Mouse (Mus musculus): ENCODE measurements around the gene Traf2.
A peak's percentile ranks its signal among the peaks of the same experiment; 100 is the strongest.
"Not testable (repeated sequence)": the region's sequence is repeated elsewhere in the genome, so short reads cannot be mapped to it uniquely, and the experiment has no call there.

Gene Traf2

DNA sequence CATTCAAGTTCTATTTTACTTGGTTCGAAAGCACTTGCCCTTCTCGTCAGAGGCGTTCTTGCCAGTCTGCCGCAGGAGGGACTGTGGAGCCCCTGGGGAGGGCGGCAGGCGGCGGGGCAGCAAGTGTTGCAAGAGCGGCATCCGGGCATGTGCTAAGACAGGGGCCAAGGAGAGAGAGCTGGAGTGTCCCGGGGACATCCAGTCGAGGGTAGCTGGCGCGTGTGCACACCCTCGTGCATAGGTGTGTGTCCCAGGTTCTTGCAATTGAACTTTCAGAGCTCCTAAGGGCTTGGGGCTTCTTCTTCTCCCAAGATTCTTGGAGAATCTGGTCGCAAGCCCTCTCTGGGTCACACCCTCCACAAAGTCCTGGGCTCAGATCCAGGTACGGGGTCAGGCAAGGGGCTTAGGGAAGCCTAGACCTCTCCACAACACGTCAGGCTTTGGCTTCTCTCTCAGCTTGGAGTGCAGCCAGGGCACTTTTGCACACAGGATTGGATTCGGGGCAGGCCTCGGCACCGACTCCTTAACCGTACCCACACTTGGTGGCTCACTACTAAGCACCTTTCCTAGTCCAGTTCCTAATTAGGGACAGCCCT, 28.8 kb upstream of the Traf2 start:
- DNase-seq (ENCODE audit: low spot score in 2 of 2), result peak in 1 of 2 experiments; percentile 37

GRCm38 (mm10) chr2:25574579-25575431, 28.1 kb upstream of the Traf2 start, which contains the start of the genes Mamdc4 and Phpt1:
TSS of gene Mamdc4 (minus strand) at chr2:25574845.
TSS of gene Phpt1 (minus strand) at chr2:25575224.
- peak; percentile 94 to 98 for DNase-seq (ENCODE audit: low spot score in 2 of 2)

- DNase-seq (ENCODE audit: low spot score in 2 of 2), result no peak
Observed at GRCm38 (mm10) chr2:25574136-25574535, 27.4 kb upstream of the Traf2 start.

- no peak for DNase-seq (ENCODE audit: low spot score in 2 of 2)
Observed at GRCm38 (mm10) chr2:25573068-25573467, 26.3 kb upstream of the Traf2 start.

DNA sequence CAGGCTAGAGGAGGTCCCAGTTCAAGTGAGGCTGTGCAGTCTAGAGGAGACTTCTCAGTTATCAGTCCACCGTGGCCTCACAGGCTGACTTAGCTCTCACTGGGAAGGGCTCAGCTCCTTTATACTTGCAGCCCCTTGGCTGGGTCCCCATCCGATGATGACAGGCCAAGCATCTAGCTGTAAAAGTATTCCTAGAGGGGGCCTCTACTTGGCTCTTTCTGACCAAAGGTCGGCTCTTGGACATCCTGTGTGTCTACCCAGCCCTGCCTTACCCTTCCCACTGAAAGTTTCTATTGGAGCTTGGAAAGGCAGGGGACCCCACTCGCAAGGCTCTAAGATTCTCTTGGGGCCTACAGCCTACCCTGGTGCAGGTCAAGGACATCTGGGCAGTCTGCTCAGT, 24.5 kb upstream of the Traf2 start:
- DNase-seq (ENCODE audit: low spot score in 2 of 2), result no peak

DNA sequence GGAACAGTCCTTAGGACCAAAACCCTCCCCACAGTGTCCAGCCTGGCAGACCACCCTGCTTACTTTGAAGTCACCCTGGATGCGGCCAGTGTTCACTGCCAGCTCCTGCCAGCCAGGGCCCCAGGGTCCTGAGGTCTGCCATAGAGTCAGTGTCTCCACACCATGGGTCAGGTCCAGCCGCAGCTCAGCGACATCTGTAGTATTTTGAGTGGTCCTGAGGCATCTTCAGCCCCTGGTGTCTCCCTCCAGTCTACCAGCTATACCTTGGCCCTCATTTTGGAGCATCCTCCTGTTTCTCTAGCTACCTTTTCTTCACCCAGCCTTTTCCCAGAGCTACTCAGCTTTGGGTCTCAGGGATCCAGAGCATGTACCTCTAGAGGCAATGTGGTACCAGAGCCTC, 22.6 kb upstream of the Traf2 start:
- no peak for DNase-seq (ENCODE audit: low spot score in 2 of 2)

DNA sequence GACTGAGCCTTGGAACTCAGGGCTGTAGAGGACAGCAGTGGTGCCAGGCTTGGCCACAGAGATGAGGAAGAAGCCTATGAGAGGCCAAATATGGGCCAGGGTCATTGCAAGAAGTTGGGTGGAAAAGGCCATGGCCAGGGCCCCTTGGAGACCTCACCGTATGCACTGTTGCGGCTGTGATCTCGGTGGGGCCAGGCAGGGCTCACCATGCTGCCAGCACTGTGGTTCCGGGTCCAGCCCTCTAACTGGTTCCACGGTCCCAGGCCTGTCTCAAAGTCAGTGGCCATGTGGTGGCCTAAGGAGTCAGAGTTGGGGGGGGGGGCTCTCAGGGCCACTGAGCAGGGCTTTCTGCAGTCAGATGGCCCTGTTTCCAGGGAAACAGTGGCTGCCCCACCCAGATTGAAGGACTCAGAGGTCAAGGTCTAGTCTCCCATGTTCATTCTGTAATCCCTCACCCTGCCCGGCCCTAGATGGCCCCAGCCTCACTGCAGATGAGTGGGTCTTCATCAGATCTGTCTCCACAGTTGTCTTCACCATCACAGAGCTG, 21.8 kb upstream of the Traf2 start:
- DNase-seq (ENCODE audit: low spot score in 2 of 2), result no peak

GRCm38 (mm10) chr2:25566558-25566957, 19.8 kb upstream of the Traf2 start:
- DNase-seq (ENCODE audit: low spot score in 2 of 2), result no peak

DNA sequence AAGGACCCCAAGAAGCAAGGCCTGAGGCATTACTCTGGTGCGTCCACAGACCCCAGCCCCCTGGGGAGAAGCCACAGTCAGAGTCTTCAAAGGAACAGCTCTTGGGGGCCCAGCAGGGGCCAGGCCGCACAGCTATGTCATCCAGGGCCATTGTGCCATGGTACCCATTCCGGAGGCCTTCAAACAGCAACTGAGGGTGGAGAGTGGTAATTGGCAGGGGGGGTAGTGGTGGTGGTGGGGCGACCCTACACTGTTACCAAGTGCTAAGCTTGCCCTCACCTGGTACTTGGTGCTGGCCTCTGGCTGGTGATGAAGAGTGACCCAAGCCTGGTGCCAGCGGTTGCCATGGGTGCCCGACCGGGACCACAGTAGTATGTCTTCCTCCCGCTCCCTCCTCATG, 19.0 kb upstream of the Traf2 start:
- DNase-seq (ENCODE audit: low spot score in 2 of 2), result no peak

- no peak for DNase-seq (ENCODE audit: low spot score in 2 of 2)
Observed at GRCm38 (mm10) chr2:25561946-25562345, 15.2 kb upstream of the Traf2 start.

DNA sequence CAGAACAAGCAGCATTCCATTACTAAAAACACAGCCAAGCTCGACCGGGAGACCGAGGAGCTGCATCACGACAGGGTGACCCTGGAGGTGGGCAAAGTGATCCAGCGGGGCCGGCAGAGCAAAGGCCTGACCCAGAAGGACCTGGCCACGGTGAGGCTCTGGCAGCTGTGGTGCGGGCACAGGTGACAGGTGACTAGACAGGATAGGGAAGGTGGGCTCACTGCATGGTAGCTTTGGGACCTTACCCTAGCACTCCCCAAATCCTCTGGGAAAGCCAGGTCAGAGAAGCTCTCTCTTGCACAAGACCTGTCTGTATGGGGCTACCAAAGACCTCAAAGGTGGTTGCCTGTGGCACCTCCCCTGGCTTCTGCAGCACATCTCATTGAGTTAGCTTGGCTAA, 13.8 kb upstream of the Traf2 start:
- no peak for DNase-seq (ENCODE audit: low spot score in 2 of 2)

DNA sequence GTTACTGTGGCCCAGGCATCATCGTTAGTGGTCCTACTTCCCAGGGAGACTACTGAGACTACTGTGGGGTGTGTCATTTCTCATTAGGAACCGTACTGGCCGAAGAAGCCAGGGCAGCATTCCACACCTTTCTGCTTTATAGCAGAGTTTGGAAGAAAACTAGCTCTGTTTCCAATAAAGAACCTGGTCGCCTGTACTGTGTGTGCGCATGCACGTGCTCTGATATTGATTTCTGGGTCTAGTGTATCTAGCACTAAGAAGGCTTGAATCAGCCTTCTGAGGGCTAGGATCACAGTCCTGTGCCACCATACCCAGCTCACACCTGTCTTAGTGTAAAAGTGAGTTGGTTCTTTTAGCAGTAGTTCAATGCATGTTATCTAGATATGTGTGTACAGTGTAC, 12.0 kb upstream of the Traf2 start:
- DNase-seq (ENCODE audit: low spot score in 2 of 2), result no peak

DNA sequence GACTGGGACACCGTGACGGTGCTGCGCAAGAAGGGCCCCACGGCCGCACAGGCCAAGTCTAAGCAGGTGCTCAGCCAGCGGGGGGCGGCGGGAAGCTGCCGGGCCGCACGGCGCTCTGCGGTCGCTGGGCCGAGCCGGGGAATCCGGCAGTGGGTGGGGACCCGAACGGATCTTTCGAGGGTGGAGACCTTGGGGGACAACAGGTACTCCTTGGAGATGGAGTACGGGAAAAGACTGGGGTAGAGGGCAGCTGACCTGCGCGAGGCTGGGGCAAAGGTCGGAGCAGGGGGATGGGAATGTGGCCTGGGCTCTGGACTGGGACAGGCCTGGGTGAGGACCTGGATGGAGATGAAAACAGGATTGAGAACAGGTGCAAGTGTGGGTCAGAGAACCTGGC, 11.2 kb upstream of the Traf2 start:
- no peak for DNase-seq (ENCODE audit: low spot score in 2 of 2)

DNA sequence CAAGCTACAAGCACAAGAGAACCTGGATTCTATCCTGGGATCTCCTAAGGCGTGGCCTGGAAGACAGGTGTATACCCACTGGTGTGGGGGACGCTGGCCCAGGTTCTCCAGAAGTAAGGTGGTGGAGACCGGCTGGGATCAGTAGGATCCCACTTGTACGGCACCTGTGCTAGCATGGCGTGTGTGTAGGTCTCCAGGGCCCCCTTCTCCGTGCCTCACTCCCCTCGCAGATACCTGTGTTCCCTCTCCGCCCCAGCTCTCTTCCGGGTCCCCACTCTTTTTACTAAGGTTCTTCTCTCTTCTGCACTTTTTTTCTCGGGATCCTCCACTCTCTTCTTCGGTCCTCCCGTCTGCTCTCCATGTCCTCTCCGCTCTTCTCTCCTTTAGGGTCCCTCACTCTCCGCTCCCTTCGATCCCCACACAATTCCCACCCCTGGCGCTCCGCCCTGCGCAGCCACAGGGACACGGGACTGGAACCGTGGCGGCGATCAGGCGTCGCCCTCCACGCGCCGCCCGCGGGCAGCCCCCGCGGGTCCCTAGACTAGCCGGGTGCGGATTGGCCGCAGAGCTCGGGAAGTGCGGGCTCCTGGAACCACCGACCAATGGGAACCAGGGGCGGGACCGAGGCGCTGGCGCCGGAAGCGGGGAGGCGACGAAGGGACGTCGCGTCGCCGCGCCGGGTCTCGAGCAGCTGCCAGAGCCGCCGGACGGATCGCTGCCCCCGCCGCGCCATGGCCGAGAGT, 10.7 kb upstream of the Traf2 start, which contains the start of gene Edf1:
Gene Edf1, plus strand, starts transcription at position 627 of the 743 bp plus-strand sequence.
- DNase-seq (ENCODE audit: low spot score in 2 of 2), result peak; percentile 88 to 93

DNA sequence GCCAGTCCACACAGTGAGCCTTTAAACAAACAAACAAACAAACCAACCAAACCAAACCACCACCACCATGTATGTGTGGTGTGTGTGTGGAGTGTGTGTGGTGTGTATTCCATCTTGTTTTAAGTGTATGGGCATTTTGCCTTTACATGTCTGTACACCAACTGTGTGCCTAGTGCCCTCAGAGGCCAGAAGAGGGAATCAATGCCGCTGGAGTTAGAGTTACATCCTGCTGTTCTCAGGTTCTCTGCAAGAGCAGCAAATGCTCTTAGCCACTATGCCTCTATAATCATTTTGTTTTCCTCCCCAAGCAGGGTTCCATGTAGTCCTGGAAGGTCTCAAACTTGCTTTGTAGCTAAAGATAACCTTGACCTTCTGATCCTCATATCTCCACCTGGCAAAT, 9.6 kb upstream of the Traf2 start:
- DNase-seq (ENCODE audit: low spot score in 2 of 2), result no peak

DNA sequence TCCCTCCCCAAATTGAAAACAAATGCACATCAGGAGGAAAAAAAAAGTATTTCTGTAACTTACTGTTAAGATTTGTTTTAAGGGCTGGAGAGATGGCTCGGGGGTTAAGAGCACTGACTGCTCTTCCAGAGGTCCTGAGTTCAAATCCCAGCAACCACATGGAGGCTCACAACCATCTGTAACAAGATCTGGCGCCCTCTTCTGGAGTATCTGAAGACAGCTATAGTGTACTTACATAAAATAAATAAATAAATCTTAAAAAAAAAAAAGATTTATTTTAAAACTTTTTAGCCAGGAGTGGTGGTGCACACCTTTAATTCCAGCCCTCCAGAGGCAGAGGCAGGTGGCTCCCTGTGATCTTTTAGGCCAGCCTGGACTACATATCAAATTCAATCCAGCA, 8.7 kb upstream of the Traf2 start:
- DNase-seq (ENCODE audit: low spot score in 2 of 2), result not testable (repeated sequence)

- not testable (repeated sequence) for DNase-seq (ENCODE audit: low spot score in 2 of 2)
Observed at GRCm38 (mm10) chr2:25553171-25553786, 6.5 kb upstream of the Traf2 start.

GRCm38 (mm10) chr2:25551186-25551585, 4.4 kb upstream of the Traf2 start:
- peak in 1 of 2 experiments; percentile 45 for DNase-seq (ENCODE audit: low spot score in 2 of 2)

DNA sequence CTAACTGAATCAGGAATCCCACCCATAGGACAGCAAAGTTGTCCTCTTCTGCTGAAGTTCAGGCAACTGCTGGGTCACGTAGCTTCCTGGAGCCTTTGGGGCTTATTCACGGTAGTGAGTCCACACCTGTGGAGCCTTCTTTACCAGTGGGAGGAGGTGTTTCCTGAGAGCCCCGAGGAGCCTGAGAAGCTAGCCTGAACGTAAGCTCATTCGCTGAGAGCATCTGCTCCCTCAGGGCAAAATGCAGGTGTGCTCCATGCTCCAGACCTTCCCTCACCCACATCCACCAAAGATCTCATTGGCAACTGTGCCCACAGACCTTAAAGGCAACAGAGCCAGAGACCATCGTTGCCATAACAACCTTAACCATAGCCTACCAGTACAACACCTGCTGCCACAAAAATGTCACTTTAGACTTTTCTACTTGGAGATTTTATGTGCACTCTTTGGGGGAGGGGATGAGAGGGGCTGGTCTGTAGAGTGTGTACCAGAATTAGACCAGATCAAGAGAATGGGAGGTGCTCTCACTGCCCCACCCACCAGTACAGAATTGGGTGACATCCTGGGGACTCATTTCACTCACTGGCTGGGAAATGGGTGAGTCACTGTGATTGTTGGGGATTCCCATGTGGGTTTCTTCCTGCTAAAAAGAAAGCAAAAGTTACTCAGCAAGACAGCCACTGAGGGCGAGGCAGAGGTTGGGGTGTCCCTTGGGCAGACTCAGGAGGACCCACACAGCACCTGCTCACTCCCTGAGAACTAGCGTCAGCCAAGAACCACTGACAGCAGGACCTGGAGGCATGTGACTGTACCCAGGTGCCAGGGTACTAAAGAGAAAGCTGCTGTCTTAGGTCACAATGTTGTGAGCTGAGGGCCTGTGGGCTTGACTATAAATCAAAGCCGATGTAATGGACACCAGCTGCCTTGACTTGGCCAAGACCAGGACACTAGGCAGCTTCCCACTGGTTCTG, 2.6 kb upstream of the Traf2 start:
- DNase-seq (ENCODE audit: low spot score in 2 of 2), result no peak

GRCm38 (mm10) chr2:25545996-25546810, 537 bp downstream of the Traf2 start:
- DNase-seq (ENCODE audit: low spot score in 2 of 2), result no peak
